Mouse (Mus musculus) E14TG2a.4 (cell line): Measurements from ENCODE around the gene Cln6.

Experiments
- CTCF ChIP-seq: conservative IDR thresholded peaks from 2 replicates; pipeline ENCODE4 v1.5.1; 2014; ENCODE audit warnings: low read length
- NANOG ChIP-seq: IDR thresholded peaks from 2 replicates; pipeline ENCODE4 v1.6.1; 2014; ENCODE audit warnings: borderline replicate concordance, low read length, mixed read lengths
- POU5F1 ChIP-seq: IDR thresholded peaks from 2 replicates; pipeline ENCODE4 v1.6.1; 2014; ENCODE audit warnings: low read length, borderline replicate concordance

GRCm38 (mm10) chr9:62835705-62836446, 2.7 kb upstream of the Cln6 start:
- TF ChIP-seq CTCF (0 out of 2 replicates have a peak, but pooled peaks have one; percentile 4), POU5F1 (no peak), NANOG (no peak)
